Mouse (Mus musculus) forebrain, postnatal 0 days (tissue): ENCODE measurements around the gene Ahcyl1. TPM values are rescaled to one million over a fixed set of nuclear protein-coding genes. Genes with fewer than 3 reads are reported as not detected.

Source experiments
- ATAC-seq: fragments of 200-750 bp; cut with Nextera tagmentation; 2 replicates; pipeline ENCODE4 v1.8.0; 2017; ENCODE audit warnings: mild to moderate bottlenecking, moderate library complexity
- DNase-seq: peaks from one replicate; pipeline ENCODE4 v3.0.0-alpha.2; 2015
- H3K27ac ChIP-seq: fragments of 300-500 bp; sonication (generic); 2 replicates; pipeline ENCODE4 v1.5.1; 2014; ENCODE audit warnings: low read depth, mild to moderate bottlenecking, antibody characterized with exemption, low read length, moderate library complexity, mixed read lengths
- H3K27me3 ChIP-seq: fragments of 300-500 bp; sonication (generic); 2 replicates; pipeline ENCODE4 v1.6.1; 2014; ENCODE audit warnings: mild to moderate bottlenecking, low read length, mixed read lengths; ENCODE audit not compliant: insufficient read depth
- H3K36me3 ChIP-seq: fragments of 300-500 bp; sonication (generic); 2 replicates; pipeline ENCODE4 v1.6.1; 2014; ENCODE audit warnings: mild to moderate bottlenecking, moderate library complexity; ENCODE audit not compliant: insufficient read depth
- H3K4me1 ChIP-seq: fragments of 300-500 bp; sonication (generic); 2 replicates; pipeline ENCODE4 v1.6.1; 2014; ENCODE audit warnings: antibody characterized with exemption; ENCODE audit not compliant: insufficient read depth
- H3K4me2 ChIP-seq: fragments of 300-500 bp; sonication (generic); 2 replicates; pipeline ENCODE4 v1.6.1; 2014; ENCODE audit warnings: low read depth, mild to moderate bottlenecking, moderate library complexity
- H3K4me3 ChIP-seq: fragments of 300-500 bp; sonication (generic); 2 replicates; pipeline ENCODE4 v1.5.1; 2014; ENCODE audit warnings: low read depth, low read length, mixed read lengths
- H3K9ac ChIP-seq: fragments of 300-500 bp; sonication (generic); 2 replicates; pipeline ENCODE4 v1.6.1; 2014; ENCODE audit warnings: mild to moderate bottlenecking
- H3K9me3 ChIP-seq: fragments of 300-500 bp; sonication (generic); 2 replicates; pipeline ENCODE4 v1.6.1; 2016; ENCODE audit warnings: low read length
- CTCF ChIP-seq: sonication (generic); IDR thresholded peaks from 2 replicates; pipeline ENCODE4 v1.5.1; 2016; ENCODE audit warnings: antibody characterized with exemption, control low read depth, low read depth
- WGBS: fragments of 180-500 bp; shearing (Covaris S2); extraction: QIAGEN DNeasy Blood & Tissue Kit; methylation state at CpG from one replicate; pipeline ENCODE4 v1.1.7; 2014; 5-methylcytosine and 5-hydroxymethylcytosine counted together
- polyA plus RNA-seq: library from polyadenylated mRNA; unstranded; fragments of >200 nt; fragmentation: Nextera tagmentation; extraction: Ambion mirVana; gene quantifications from 2 replicates; pipeline ENCODE4 v1.2.1, GENCODE M21; 2015
- total RNA-seq: library from RNA; depleted of rRNA; stranded (reverse); fragments of >200 nt; gene quantifications from 2 replicates; pipeline ENCODE4 v1.2.3, GENCODE M21; 2014

The Ahcyl1 gene
- total and polyA plus RNA-seq, 2 experiments from 2014 or later, result 54.6 to 100 TPM

GRCm38 (mm10) chr3:107706164-107706563 is 9.8 kb upstream of the Ahcyl1 start:
- no peak overlapping the region for H3K4me2 ChIP-seq
- no peaks in the 10 kb centered on the region for H3K27me3 ChIP-seq
- H3K4me3 ChIP-seq, result no peak overlapping the region
- WGBS, result 79% methylated on average over 2 of the region's 2 CpGs
- DNase-seq, result no peak
- no peaks in the 10 kb centered on the region for H3K4me1 ChIP-seq
- H3K9ac ChIP-seq, result no peak overlapping the region
- no peak for ATAC-seq
- H3K9me3 ChIP-seq, result no peaks in the 10 kb centered on the region
- no peak for TF ChIP-seq CTCF
- no peaks in the 10 kb centered on the region for H3K36me3 ChIP-seq
- no peak overlapping the region for H3K27ac ChIP-seq

- DNase-seq, result no peak
- Histone ChIP-seq H3K4me2 (no peak overlapping the region), H3K27me3 (no peaks in the 10 kb centered on the region), H3K4me3 (no peak overlapping the region), H3K9ac (no peak overlapping the region), H3K4me1 (no peaks in the 10 kb centered on the region), H3K27ac (no peak overlapping the region), H3K36me3 (no peaks in the 10 kb centered on the region), H3K9me3 (no peaks in the 10 kb centered on the region)
- 93% methylated on average over 1 of the region's 1 CpGs for WGBS
- TF ChIP-seq CTCF, result no peak
- ATAC-seq, result no peak
These were observed 8.0 kb upstream of the Ahcyl1 start for GRCm38 (mm10) chr3:107704371-107704705.

- DNase-seq (no peak), ATAC-seq (no peak)
- no peak overlapping the region for H3K9ac ChIP-seq
- no peaks in the 10 kb centered on the region for H3K27me3 ChIP-seq
- 81% methylated on average over 7 of the region's 7 CpGs for WGBS
- no peaks in the 10 kb centered on the region for H3K9me3 ChIP-seq
- H3K27ac ChIP-seq, result no peak overlapping the region
- no peaks in the 10 kb centered on the region for H3K36me3 ChIP-seq
- H3K4me1 ChIP-seq, result no peaks in the 10 kb centered on the region
- no peak overlapping the region for H3K4me2 ChIP-seq
- no peak overlapping the region for H3K4me3 ChIP-seq
- TF ChIP-seq CTCF, result no peak
These were observed 7.5 kb upstream of the Ahcyl1 start for GRCm38 (mm10) chr3:107703675-107704370.

- ATAC-seq (no peak), DNase-seq (no peak)
- Histone ChIP-seq H3K27me3 (no peaks in the 10 kb centered on the region), H3K4me2 (no peak overlapping the region), H3K9ac (no peak overlapping the region), H3K9me3 (no peaks in the 10 kb centered on the region), H3K36me3 (no peaks in the 10 kb centered on the region), H3K27ac (no peak overlapping the region), H3K4me1 (peaks cover 3% of the 10 kb centered on the region; the same call in 1 of the 2 replicates), H3K4me3 (no peak overlapping the region)
- 78% methylated on average over 1 of the region's 1 CpGs for WGBS
- no peak for TF ChIP-seq CTCF
These were observed 5.5 kb upstream of the Ahcyl1 start for GRCm38 (mm10) chr3:107701767-107702394.

GRCm38 (mm10) chr3:107700625-107701024 is 4.3 kb upstream of the Ahcyl1 start:
- no peaks in the 10 kb centered on the region for H3K36me3 ChIP-seq
- ATAC-seq, result no peak
- peaks cover 5% of the 10 kb centered on the region; the same call in 1 of the 2 replicates for H3K4me1 ChIP-seq
- no peak overlapping the region for H3K9ac ChIP-seq
- WGBS, result 80% methylated on average over 2 of the region's 2 CpGs
- no peak overlapping the region for H3K27ac ChIP-seq
- no peak overlapping the region for H3K4me3 ChIP-seq
- H3K9me3 ChIP-seq, result no peaks in the 10 kb centered on the region
- TF ChIP-seq CTCF, result no peak
- no peaks in the 10 kb centered on the region for H3K27me3 ChIP-seq
- no peak for DNase-seq
- H3K4me2 ChIP-seq, result no peak overlapping the region

GRCm38 (mm10) chr3:107696910-107697309 is 550 bp upstream of the Ahcyl1 start:
- TF ChIP-seq CTCF, result no peak
- no peaks in the 10 kb centered on the region for H3K9me3 ChIP-seq
- no peak for ATAC-seq

GRCm38 (mm10) chr3:107695219-107695947 is 977 bp downstream of the Ahcyl1 start:
- Histone ChIP-seq H3K9ac (peak overlapping the region; percentile 98), H3K36me3 (no peaks in the 10 kb centered on the region), H3K27ac (peak overlapping the region; percentile 96), H3K4me2 (peak overlapping the region; percentile 76), H3K4me1 (peaks cover 39% of the 10 kb centered on the region), H3K4me3 (peak overlapping the region; percentile 92), H3K9me3 (no peaks in the 10 kb centered on the region), H3K27me3 (no peaks in the 10 kb centered on the region)
- no peak for TF ChIP-seq CTCF
- DNase-seq (no peak), ATAC-seq (no peak)
- 3% methylated on average over 16 of the region's 16 CpGs for WGBS

More at GRCm38 (mm10) chr3:107696910-107697309, 550 bp upstream of the Ahcyl1 start:
- no peak overlapping the region for H3K9ac ChIP-seq
- WGBS, result 46% methylated on average over 3 of the region's 3 CpGs
- H3K36me3 ChIP-seq, result no peaks in the 10 kb centered on the region
- no peak overlapping the region for H3K27ac ChIP-seq
- peaks cover 26% of the 10 kb centered on the region for H3K4me1 ChIP-seq
- DNase-seq, result no peak
- H3K4me3 ChIP-seq, result no peak overlapping the region
- no peaks in the 10 kb centered on the region for H3K27me3 ChIP-seq
- peak overlapping the region; percentile 20; the same call in 1 of the 2 replicates for H3K4me2 ChIP-seq
